Mouse (Mus musculus) layer of hippocampus, adult 11-12 months (tissue): Measurements from ENCODE around the gene Aplf.
A peak's percentile ranks its signal among the peaks of the same experiment; 100 is the strongest.
"Not testable (repeated sequence)": the region's sequence is repeated elsewhere in the genome, so short reads cannot be mapped to it uniquely, and the experiment has no call there.

Experiments
- DNase-seq: peaks from one replicate; pipeline ENCODE4 v3.0.0; 2022; ENCODE audit warnings: low spot score

The Aplf gene

GRCm38 (mm10) chr6:87671771-87672517 lies at the start of gene Aplf:
TSS of gene Aplf (minus strand) at chr6:87672193.
- peak; percentile 93 for DNase-seq

GRCm38 (mm10) chr6:87714091-87714490 lies 42.1 kb upstream of the Aplf start:
- DNase-seq: no peak

GRCm38 (mm10) chr6:87712311-87712710 lies 40.3 kb upstream of the Aplf start:
- DNase-seq: no peak

- DNase-seq: no peak
These were observed 34.3 kb upstream of the Aplf start for GRCm38 (mm10) chr6:87706246-87706645.

GRCm38 (mm10) chr6:87696544-87696943 lies 24.6 kb upstream of the Aplf start:
- no peak for DNase-seq

GRCm38 (mm10) chr6:87695947-87696346 lies 24.0 kb upstream of the Aplf start:
- DNase-seq: no peak

GRCm38 (mm10) chr6:87680418-87680817 lies 8.4 kb upstream of the Aplf start:
- no peak for DNase-seq

GRCm38 (mm10) chr6:87672661-87673060 lies 668 bp upstream of the Aplf start:
- no peak for DNase-seq

GRCm38 (mm10) chr6:87671353-87671752 lies 640 bp downstream of the Aplf start:
- no peak for DNase-seq

GRCm38 (mm10) chr6:87669894-87670588 lies 2.0 kb downstream of the Aplf start:
- peak; percentile 72 for DNase-seq

GRCm38 (mm10) chr6:87668733-87669132 lies 3.3 kb downstream of the Aplf start:
- no peak for DNase-seq

GRCm38 (mm10) chr6:87667804-87668203 lies 4.2 kb downstream of the Aplf start:
- no peak for DNase-seq

- no peak for DNase-seq
These were observed 8.5 kb downstream of the Aplf start for GRCm38 (mm10) chr6:87663445-87663844.

GRCm38 (mm10) chr6:87662197-87662596 lies 9.8 kb downstream of the Aplf start:
- no peak for DNase-seq

- DNase-seq: no peak
These were observed 10.3 kb downstream of the Aplf start for GRCm38 (mm10) chr6:87661707-87662106.

GRCm38 (mm10) chr6:87658816-87659215 lies 13.2 kb downstream of the Aplf start:
- DNase-seq: no peak

- no peak for DNase-seq
These were observed 17.9 kb downstream of the Aplf start for GRCm38 (mm10) chr6:87653904-87654638.

- DNase-seq: no peak
These were observed 18.5 kb downstream of the Aplf start for GRCm38 (mm10) chr6:87653478-87653877.

GRCm38 (mm10) chr6:87652670-87653069 lies 19.3 kb downstream of the Aplf start:
- no peak for DNase-seq

GRCm38 (mm10) chr6:87651787-87652186 lies 20.2 kb downstream of the Aplf start:
- DNase-seq: no peak

GRCm38 (mm10) chr6:87638134-87638660 lies 33.8 kb downstream of the Aplf start:
- no peak for DNase-seq

GRCm38 (mm10) chr6:87632176-87632575 lies 39.8 kb downstream of the Aplf start:
- DNase-seq: no peak

GRCm38 (mm10) chr6:87628936-87629335 lies 43.1 kb downstream of the Aplf start:
- DNase-seq: not testable (repeated sequence)
